Mouse (Mus musculus) lung, embryonic 14.5 days (tissue): Measurements from ENCODE around the gene Gm17490. TPM values are rescaled to one million over a fixed set of nuclear protein-coding genes. Genes with fewer than 3 reads are reported as not detected.

Experiments
- ATAC-seq: fragments of 200-750 bp; cut with Nextera tagmentation; 2 replicates; pipeline ENCODE4 v1.8.0; 2017; ENCODE audit warnings: mild to moderate bottlenecking, moderate TSS enrichment, moderate library complexity; ENCODE audit not compliant: insufficient read depth
- DNase-seq: peaks from one replicate; pipeline ENCODE4 v3.0.0-alpha.2; 2015
- H3K27ac ChIP-seq: fragments of 300-500 bp; sonication (generic); 2 replicates; pipeline ENCODE4 v1.5.1; 2014; ENCODE audit warnings: low read depth, mild to moderate bottlenecking, moderate library complexity
- H3K27me3 ChIP-seq: fragments of 300-500 bp; sonication (generic); 2 replicates; pipeline ENCODE4 v1.6.1; 2014; ENCODE audit warnings: low read length, control low read depth; ENCODE audit not compliant: insufficient read depth
- H3K36me3 ChIP-seq: fragments of 300-500 bp; sonication (generic); 2 replicates; pipeline ENCODE4 v1.6.1; 2014; ENCODE audit warnings: control low read depth; ENCODE audit not compliant: insufficient read depth
- H3K4me1 ChIP-seq: fragments of 300-500 bp; sonication (generic); 2 replicates; pipeline ENCODE4 v1.6.1; 2014; ENCODE audit warnings: antibody characterized with exemption, control low read depth; ENCODE audit not compliant: insufficient read depth
- H3K4me2 ChIP-seq: fragments of 300-500 bp; sonication (generic); 2 replicates; pipeline ENCODE4 v1.6.1; 2014; ENCODE audit warnings: mild to moderate bottlenecking
- H3K4me3 ChIP-seq: fragments of 300-500 bp; sonication (generic); 2 replicates; pipeline ENCODE4 v1.5.1; 2014; ENCODE audit warnings: low read depth, low read length
- H3K9ac ChIP-seq: fragments of 300-500 bp; sonication (generic); 2 replicates; pipeline ENCODE4 v1.6.1; 2014
- H3K9me3 ChIP-seq: fragments of 300-500 bp; sonication (generic); 2 replicates; pipeline ENCODE4 v1.6.1; 2016; ENCODE audit warnings: low read depth, low read length, control low read depth
- CTCF ChIP-seq: IDR thresholded peaks from 2 replicates; pipeline ENCODE4 v1.5.1; 2016; ENCODE audit warnings: antibody characterized with exemption, low read depth
- WGBS: fragments of 180-500 bp; shearing (Covaris S2); extraction: QIAGEN DNeasy Blood & Tissue Kit; methylation state at CpG from one replicate; pipeline ENCODE4 v1.1.7; 2014; 5-methylcytosine and 5-hydroxymethylcytosine counted together
- polyA plus RNA-seq: library from polyadenylated mRNA; unstranded; fragments of >200 nt; fragmentation: Nextera tagmentation; extraction: Ambion mirVana; gene quantifications from 2 replicates; pipeline ENCODE4 v1.2.1, GENCODE M21; 2014

The Gm17490 gene
- polyA plus RNA-seq, 1 experiment from 2014 or later = not detected

DNA sequence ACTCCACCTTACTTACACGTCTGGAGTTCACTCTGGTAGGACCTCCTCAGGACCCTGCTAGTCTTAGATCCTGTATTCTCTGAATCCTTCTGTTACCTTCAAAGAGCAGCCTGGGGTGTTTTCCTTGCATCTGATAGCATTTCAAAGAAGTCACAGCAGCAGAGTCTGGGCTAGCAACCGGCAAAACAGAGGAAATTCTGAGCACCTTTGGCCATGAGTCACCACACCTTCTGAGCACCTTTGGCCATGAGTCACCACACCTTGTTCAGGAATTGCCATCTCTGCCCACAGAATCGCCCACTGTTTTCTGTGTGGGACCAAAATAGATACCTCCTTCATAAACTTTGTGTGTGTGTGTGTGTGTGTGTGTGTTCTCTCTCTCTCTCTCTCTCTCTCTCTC is 25.4 kb upstream of the Gm17490 start:
- DNase-seq (no peak), ATAC-seq (no peak)
- Histone ChIP-seq H3K4me3 (no peak overlapping the region), H3K9me3 (no peaks in the 10 kb centered on the region), H3K27ac (no peak overlapping the region), H3K9ac (no peak overlapping the region), H3K4me2 (no peak overlapping the region), H3K4me1 (no peaks in the 10 kb centered on the region), H3K36me3 (no peaks in the 10 kb centered on the region), H3K27me3 (no peaks in the 10 kb centered on the region)
- TF ChIP-seq CTCF = no peak
- 36% methylated on average over 3 of the region's 3 CpGs for WGBS

DNA sequence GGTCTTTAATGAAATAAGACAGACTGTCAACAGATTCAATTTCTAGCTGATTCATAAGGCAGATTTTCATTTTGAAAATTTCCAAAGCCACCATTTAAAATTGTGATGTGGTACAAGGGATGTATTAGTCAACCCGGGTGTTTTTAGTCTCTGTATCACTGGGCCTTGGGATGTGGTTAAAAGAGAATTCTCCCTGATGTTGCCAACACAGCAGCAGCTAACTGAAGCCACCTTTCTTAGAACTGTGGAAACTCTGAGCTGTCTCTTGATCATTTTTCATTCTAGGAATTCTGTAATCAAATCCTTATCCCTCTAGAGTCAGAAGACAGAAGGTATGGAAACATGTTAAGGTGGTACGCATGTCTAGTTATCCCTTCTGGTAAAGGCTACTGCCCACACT is 19.2 kb upstream of the Gm17490 start:
- 84% methylated on average over 2 of the region's 2 CpGs for WGBS
- H3K4me2 ChIP-seq = no peak overlapping the region
- TF ChIP-seq CTCF = no peak
- no peak overlapping the region for H3K27ac ChIP-seq
- H3K4me1 ChIP-seq = no peaks in the 10 kb centered on the region
- no peaks in the 10 kb centered on the region for H3K27me3 ChIP-seq
- H3K9ac ChIP-seq = no peak overlapping the region
- H3K4me3 ChIP-seq = no peak overlapping the region
- H3K36me3 ChIP-seq = no peaks in the 10 kb centered on the region
- H3K9me3 ChIP-seq = no peaks in the 10 kb centered on the region
- DNase-seq (no peak), ATAC-seq (no peak)

DNA sequence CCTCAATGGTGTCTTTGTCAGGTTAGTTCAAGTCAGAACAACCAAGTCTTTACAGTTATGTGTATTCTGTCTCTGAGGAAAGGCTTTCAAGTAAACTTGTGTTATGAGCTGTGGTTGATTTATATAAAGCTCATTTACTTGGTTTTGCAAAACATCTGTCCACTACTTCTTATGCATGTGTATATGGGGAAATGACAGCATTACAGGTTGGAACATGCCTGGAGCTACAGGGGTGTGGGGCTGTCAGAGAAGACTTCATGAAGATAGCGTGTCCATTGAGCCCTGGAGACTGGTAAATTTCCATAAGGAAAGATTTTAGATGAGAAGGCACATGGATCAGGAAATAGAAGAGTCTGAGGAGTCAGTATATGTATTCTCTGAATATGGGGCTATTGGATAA is 18.0 kb upstream of the Gm17490 start:
- ATAC-seq (no peak), DNase-seq (no peak)
- Histone ChIP-seq H3K36me3 (no peaks in the 10 kb centered on the region), H3K27me3 (no peaks in the 10 kb centered on the region), H3K9me3 (no peaks in the 10 kb centered on the region), H3K4me2 (no peak overlapping the region), H3K9ac (no peak overlapping the region), H3K4me3 (no peak overlapping the region), H3K4me1 (no peaks in the 10 kb centered on the region), H3K27ac (no peak overlapping the region)
- 78% methylated on average over 1 of the region's 1 CpGs for WGBS
- no peak for TF ChIP-seq CTCF

GRCm38 (mm10) chr2:11642451-11642941 is 16.4 kb upstream of the Gm17490 start, which contains the start of gene Il2ra:
Il2ra (plus strand) TSS chr2:11642807.
- no peak for TF ChIP-seq CTCF
- H3K27me3 ChIP-seq = no peaks in the 10 kb centered on the region
- H3K36me3 ChIP-seq = no peaks in the 10 kb centered on the region
- DNase-seq (no peak), ATAC-seq (no peak)
- H3K9ac ChIP-seq = no peak within 1 kb of the TSS
- no peaks in the 10 kb centered on the region for H3K9me3 ChIP-seq
- H3K4me2 ChIP-seq = no peak within 1 kb of the TSS
- 78% methylated on average over 3 of the region's 3 CpGs for WGBS
- no peaks in the 10 kb centered on the region for H3K4me1 ChIP-seq
- no peak within 1 kb of the TSS for H3K27ac ChIP-seq
- no peak within 1 kb of the TSS for H3K4me3 ChIP-seq

DNA sequence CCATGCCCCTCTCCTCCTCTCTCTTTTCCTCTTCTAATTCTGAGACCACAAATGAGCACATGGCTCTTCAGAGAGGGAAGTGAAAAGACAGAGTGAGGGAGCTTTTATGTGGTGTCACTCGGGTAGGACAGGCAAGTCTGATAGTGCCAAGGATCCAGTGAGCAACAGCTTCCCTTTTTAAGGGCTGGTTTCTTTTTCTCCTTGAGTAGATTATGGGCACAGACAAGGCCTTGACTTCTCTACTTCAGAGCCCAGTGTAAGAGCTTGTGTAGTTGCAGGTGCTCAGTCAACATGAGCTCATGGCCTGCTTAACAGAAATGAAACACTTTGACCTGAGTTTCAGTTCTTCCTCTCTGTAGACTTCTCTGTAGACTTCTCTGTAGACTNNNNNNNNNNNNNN is 11.1 kb upstream of the Gm17490 start:
- TF ChIP-seq CTCF = no peak
- Histone ChIP-seq H3K27me3 (no peaks in the 10 kb centered on the region), H3K4me2 (no peak overlapping the region), H3K9ac (no peak overlapping the region), H3K27ac (no peak overlapping the region), H3K4me1 (no peaks in the 10 kb centered on the region), H3K4me3 (no peak overlapping the region), H3K36me3 (no peaks in the 10 kb centered on the region), H3K9me3 (no peaks in the 10 kb centered on the region)
- WGBS = 55% methylated on average over 1 of the region's 1 CpGs
- no peak for DNase-seq
- no peak for ATAC-seq

GRCm38 (mm10) chr2:11636138-11636480 is 10.0 kb upstream of the Gm17490 start:
- no peaks in the 10 kb centered on the region for H3K9me3 ChIP-seq
- no peaks in the 10 kb centered on the region for H3K27me3 ChIP-seq
- no peak overlapping the region for H3K4me2 ChIP-seq
- no peaks in the 10 kb centered on the region for H3K36me3 ChIP-seq
- no peak for DNase-seq
- H3K27ac ChIP-seq = no peak overlapping the region
- 67% methylated on average over 3 of the region's 3 CpGs for WGBS
- TF ChIP-seq CTCF = no peak
- no peak overlapping the region for H3K9ac ChIP-seq
- ATAC-seq = no peak
- H3K4me3 ChIP-seq = no peak overlapping the region
- H3K4me1 ChIP-seq = no peaks in the 10 kb centered on the region

- no peak overlapping the region for H3K9ac ChIP-seq
- H3K27ac ChIP-seq = no peak overlapping the region
- H3K9me3 ChIP-seq = no peaks in the 10 kb centered on the region
- 92% methylated on average over 5 of the region's 5 CpGs for WGBS
- no peak for TF ChIP-seq CTCF
- no peak overlapping the region for H3K4me3 ChIP-seq
- H3K27me3 ChIP-seq = no peaks in the 10 kb centered on the region
- H3K4me2 ChIP-seq = no peak overlapping the region
- no peaks in the 10 kb centered on the region for H3K36me3 ChIP-seq
- no peaks in the 10 kb centered on the region for H3K4me1 ChIP-seq
- DNase-seq = no peak
- ATAC-seq = no peak
Measured at GRCm38 (mm10) chr2:11635471-11636137, 9.5 kb upstream of the Gm17490 start.
